Mouse (Mus musculus) embryonic facial prominence, embryonic 14.5 days (tissue): ENCODE measurements around the gene Fhod1. TPM values are rescaled to one million over a fixed set of nuclear protein-coding genes. Genes with fewer than 3 reads are reported as not detected.

Source experiments
- ATAC-seq: fragments of 200-750 bp; cut with Nextera tagmentation; 2 replicates; pipeline ENCODE4 v1.8.0; 2017; ENCODE audit warnings: low read depth, moderate number of reproducible peaks, moderate TSS enrichment
- DNase-seq: peaks from one replicate; pipeline ENCODE4 v3.0.0-alpha.2; 2015; ENCODE audit warnings: low spot score
- H3K27ac ChIP-seq: fragments of 300-500 bp; sonication (generic); replicated peaks from 2 replicates; pipeline ENCODE4 v1.5.1; 2014; ENCODE audit warnings: low read depth, mild to moderate bottlenecking, low read length, moderate library complexity
- H3K27me3 ChIP-seq: fragments of 300-500 bp; sonication (generic); replicated peaks from 2 replicates; pipeline ENCODE4 v1.6.1; 2014; ENCODE audit warnings: low read length; ENCODE audit not compliant: control insufficient read depth, insufficient read depth
- H3K36me3 ChIP-seq: fragments of 300-500 bp; sonication (generic); 2 replicates; pipeline ENCODE4 v1.6.1; 2014; ENCODE audit warnings: low read length, mixed read lengths; ENCODE audit not compliant: control insufficient read depth, insufficient read depth
- H3K4me1 ChIP-seq: fragments of 300-500 bp; sonication (generic); 2 replicates; pipeline ENCODE4 v1.6.1; 2014; ENCODE audit warnings: antibody characterized with exemption, low read length; ENCODE audit not compliant: control insufficient read depth, insufficient read depth
- H3K4me2 ChIP-seq: fragments of 300-500 bp; sonication (generic); 2 replicates; pipeline ENCODE4 v1.6.1; 2014; ENCODE audit warnings: low read depth, mild to moderate bottlenecking, low read length, moderate library complexity, mixed read lengths
- H3K4me3 ChIP-seq: fragments of 300-500 bp; sonication (generic); 2 replicates; pipeline ENCODE4 v1.5.1; 2014; ENCODE audit warnings: low read depth, mild to moderate bottlenecking, low read length
- H3K9ac ChIP-seq: fragments of 300-500 bp; sonication (generic); 2 replicates; pipeline ENCODE4 v1.6.1; 2014; ENCODE audit warnings: low read depth, mild to moderate bottlenecking, low read length, moderate library complexity, mixed read lengths
- H3K9me3 ChIP-seq: fragments of 300-500 bp; sonication (generic); 2 replicates; pipeline ENCODE4 v1.6.1; 2016; ENCODE audit warnings: low read length; ENCODE audit not compliant: control insufficient read depth
- WGBS: fragments of 180-500 bp; shearing (Covaris S2); extraction: QIAGEN DNeasy Blood & Tissue Kit; methylation state at CpG from one replicate; pipeline ENCODE4 v1.1.7; 2014; 5-methylcytosine and 5-hydroxymethylcytosine counted together
- polyA plus RNA-seq: library from polyadenylated mRNA; unstranded; fragments of >200 nt; fragmentation: Nextera tagmentation; extraction: Ambion mirVana; gene quantifications from 2 replicates; pipeline ENCODE4 v1.2.1, GENCODE M21; 2014

Gene Fhod1
- polyA plus RNA-seq, 1 experiment from 2014 or later = 2.7 TPM

DNA sequence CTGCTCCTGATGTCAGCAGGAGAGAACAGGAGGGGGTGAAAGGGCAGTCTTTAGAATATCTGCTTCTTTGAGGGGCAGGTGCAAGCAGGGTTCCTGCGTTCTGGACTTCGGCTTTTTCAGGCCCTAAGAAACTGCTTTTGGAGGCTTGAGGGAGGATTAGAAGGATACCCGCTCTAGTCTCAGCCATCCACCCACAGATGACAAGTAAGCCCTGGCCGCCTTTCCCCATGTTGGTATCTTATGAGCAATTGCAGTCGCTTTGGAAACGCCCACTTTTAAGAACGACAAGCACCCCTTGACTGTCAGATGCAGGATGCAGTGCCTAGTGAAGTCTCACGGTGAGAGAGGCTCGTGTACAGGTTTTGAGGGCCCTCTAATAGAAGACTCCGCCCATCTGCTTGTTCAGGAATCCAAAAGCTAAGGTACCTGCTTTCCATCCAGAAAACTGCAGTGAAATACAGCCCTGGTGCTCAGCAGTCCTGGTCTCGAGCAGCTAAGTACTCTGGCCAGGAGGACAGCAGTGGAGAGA is 29.0 kb downstream of the Fhod1 start:
- no peak overlapping the region for H3K4me2 ChIP-seq
- peaks cover 52% of the 10 kb centered on the region for H3K36me3 ChIP-seq
- no peak overlapping the region for H3K4me3 ChIP-seq
- no peak overlapping the region for H3K27ac ChIP-seq
- H3K9ac ChIP-seq = no peak overlapping the region
- ATAC-seq (no peak), DNase-seq (no peak)
- H3K9me3 ChIP-seq = no peaks in the 10 kb centered on the region
- no peaks in the 10 kb centered on the region for H3K27me3 ChIP-seq
- no peaks in the 10 kb centered on the region for H3K4me1 ChIP-seq
- WGBS = 84% methylated on average over 11 of the region's 11 CpGs

DNA sequence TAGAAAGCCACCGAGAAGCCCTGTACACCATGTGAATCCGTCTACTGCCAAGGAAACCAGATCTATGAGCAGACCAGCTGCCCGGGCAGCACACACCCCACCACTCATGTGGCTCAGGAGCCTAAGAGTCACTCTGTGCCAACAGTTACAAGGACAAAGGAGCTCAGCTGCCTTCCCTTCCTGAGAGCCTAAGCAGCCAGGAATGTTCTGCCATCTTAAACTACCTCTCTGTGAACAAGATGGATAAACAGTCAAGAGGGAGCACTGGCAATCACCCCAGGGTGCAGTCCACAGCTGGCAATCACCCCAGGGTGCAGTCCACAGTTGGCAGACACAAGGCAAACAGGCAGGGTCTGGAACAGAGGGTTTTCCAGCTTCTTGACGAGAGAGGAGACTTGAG is 29.8 kb downstream of the Fhod1 start:
- WGBS = 87% methylated on average over 4 of the region's 4 CpGs
- DNase-seq (no peak), ATAC-seq (no peak)
- H3K27me3 ChIP-seq = no peaks in the 10 kb centered on the region
- H3K4me1 ChIP-seq = no peaks in the 10 kb centered on the region
- H3K27ac ChIP-seq = no peak overlapping the region
- no peak overlapping the region for H3K9ac ChIP-seq
- H3K4me3 ChIP-seq = no peak overlapping the region
- H3K36me3 ChIP-seq = peaks cover 52% of the 10 kb centered on the region
- no peak overlapping the region for H3K4me2 ChIP-seq
- H3K9me3 ChIP-seq = no peaks in the 10 kb centered on the region

DNA sequence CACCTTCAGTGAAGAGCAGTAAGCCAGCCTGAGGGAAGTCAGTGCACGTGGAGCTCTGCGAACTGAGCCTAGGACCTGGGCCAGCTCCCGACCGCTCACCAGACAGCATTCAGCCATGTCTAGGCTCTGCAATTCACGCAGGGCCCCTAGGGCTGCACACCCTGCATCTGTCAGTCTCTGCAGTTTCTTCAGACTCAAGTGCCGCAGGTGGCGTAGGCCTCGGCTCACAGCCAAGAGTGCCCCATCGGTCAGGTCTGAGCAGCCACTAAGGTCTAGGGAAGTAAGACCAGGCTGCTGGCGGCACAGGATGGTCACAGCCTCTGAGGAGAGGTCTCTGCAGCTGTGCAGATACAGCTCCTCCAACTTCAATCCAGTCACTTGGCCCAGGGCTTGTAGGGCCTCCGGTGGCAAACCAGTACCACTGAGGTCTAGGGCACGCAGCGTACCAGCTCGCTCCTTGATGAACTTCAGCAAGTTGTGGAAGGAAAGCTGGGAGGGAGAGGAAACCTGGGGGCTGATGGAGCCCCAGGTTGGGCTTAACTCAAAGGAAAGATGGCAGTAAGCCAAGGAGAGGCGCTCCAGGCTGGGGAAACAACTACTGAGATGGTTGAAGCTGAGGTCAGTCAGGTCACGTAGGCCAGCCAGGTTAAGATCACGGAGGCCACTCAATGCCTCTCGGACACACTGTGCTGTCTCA is 32.5 kb downstream of the Fhod1 start:
- no peak for ATAC-seq
- Histone ChIP-seq H3K9ac (no peak overlapping the region; the same call in 1 of the 2 replicates), H3K36me3 (peaks cover 65% of the 10 kb centered on the region), H3K9me3 (no peaks in the 10 kb centered on the region), H3K4me1 (no peaks in the 10 kb centered on the region), H3K4me2 (no peak overlapping the region), H3K27ac (no peak overlapping the region), H3K27me3 (no peaks in the 10 kb centered on the region), H3K4me3 (no peak overlapping the region)
- 82% methylated on average over 18 of the region's 18 CpGs for WGBS
- DNase-seq = no peak

DNA sequence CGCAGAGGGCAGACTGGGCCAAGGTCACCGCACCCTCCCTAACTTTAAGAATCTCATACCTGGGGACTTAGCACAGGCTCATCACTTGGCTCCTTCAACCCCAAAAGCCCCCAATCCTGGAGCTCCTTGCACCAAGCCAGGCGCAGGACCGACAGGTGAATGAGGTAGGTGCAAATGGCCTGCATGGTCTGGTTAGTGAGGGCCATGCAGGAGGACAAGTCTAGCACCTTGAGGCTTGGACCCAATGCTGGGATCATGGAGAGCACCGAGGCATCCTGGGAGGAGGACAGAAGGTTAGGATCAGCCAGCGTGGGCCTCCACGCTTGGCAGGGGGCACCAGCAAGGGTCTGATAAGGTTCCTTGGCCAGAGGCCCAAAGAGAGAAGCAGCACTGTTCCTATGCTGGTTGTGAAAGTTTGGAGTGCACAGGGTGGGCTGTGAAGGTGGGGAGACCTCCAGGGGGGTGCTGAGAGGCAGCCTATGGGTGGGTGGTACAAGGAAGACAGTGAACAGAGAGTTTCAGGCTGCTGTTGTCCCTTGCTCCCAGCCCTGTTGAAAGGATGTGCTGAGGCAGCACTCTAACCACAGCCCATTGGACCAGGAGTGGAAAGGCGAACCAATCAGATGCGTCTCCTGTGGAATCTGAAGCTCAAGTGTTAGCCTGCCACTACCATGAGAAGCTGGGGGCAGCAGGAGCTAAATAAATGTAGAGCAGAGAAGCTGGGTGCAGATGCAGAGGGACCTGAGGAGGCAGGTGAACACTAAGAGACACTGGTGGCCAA is 33.9 kb downstream of the Fhod1 start:
- Histone ChIP-seq H3K36me3 (peaks cover 76% of the 10 kb centered on the region), H3K27ac (no peak overlapping the region), H3K4me1 (no peaks in the 10 kb centered on the region), H3K4me2 (no peak overlapping the region), H3K27me3 (no peaks in the 10 kb centered on the region), H3K4me3 (no peak overlapping the region), H3K9me3 (no peaks in the 10 kb centered on the region), H3K9ac (no peak overlapping the region)
- 87% methylated on average over 9 of the region's 9 CpGs for WGBS
- DNase-seq = no peak
- ATAC-seq = no peak

DNA sequence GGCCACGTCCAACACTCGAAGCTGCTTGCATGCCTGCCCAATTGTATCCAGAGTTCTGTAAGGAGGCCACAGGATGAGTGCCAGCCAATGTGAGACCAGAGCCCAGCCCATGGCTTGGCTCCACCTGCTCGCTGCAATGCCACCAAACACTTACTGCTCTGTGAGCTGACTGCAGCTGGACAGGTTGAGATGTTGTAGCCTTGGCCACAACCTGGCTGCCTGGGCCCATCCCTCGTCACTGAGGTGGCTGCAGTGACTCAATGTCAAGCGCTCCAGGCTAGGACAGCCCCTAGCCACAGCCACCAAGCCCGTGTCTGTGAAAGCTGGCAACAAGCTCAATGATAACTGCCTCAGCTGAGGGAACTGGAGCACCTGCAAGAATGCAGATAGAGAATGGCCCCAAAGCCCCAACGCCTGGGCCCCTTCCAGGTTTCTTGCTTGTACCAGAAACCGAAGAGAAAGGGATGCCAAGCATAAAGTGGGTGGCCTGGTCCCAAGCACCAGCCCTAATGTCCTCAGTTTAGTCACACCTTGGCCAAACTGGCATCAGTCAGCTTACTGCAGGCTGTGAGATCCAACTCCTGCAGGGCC is 34.8 kb downstream of the Fhod1 start:
- Histone ChIP-seq H3K36me3 (peaks cover 79% of the 10 kb centered on the region), H3K9ac (no peak overlapping the region), H3K4me2 (no peak overlapping the region), H3K27ac (no peak overlapping the region), H3K27me3 (no peaks in the 10 kb centered on the region), H3K4me1 (no peaks in the 10 kb centered on the region), H3K9me3 (no peaks in the 10 kb centered on the region), H3K4me3 (no peak overlapping the region)
- DNase-seq (no peak), ATAC-seq (no peak)
- 84% methylated on average over 8 of the region's 8 CpGs for WGBS

DNA sequence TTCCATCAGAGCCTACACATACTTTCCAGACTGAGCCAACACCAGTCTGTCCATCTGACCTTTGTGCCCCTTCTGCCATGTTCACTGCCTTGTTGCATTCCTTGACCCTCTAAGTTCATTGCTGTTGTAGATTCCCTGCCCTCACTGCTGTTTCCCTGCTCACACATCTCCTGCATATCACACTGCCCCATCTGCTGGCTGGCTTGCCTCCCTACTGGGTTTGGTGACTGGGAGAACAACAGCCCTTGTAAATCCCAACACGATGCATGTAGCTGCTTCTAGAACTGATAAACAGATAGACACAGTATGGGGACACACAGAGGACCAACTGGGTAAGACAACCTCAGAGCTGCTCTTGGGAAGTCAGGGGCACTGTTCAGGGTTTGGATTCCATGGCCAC is 36.0 kb downstream of the Fhod1 start:
- Histone ChIP-seq H3K27me3 (no peaks in the 10 kb centered on the region), H3K36me3 (peaks cover 87% of the 10 kb centered on the region), H3K9me3 (no peaks in the 10 kb centered on the region), H3K4me1 (no peaks in the 10 kb centered on the region), H3K9ac (no peak overlapping the region), H3K27ac (no peak overlapping the region), H3K4me3 (no peak overlapping the region), H3K4me2 (no peak overlapping the region)
- no peak for ATAC-seq
- DNase-seq = no peak
- WGBS = 82% methylated on average over 1 of the region's 1 CpGs

DNA sequence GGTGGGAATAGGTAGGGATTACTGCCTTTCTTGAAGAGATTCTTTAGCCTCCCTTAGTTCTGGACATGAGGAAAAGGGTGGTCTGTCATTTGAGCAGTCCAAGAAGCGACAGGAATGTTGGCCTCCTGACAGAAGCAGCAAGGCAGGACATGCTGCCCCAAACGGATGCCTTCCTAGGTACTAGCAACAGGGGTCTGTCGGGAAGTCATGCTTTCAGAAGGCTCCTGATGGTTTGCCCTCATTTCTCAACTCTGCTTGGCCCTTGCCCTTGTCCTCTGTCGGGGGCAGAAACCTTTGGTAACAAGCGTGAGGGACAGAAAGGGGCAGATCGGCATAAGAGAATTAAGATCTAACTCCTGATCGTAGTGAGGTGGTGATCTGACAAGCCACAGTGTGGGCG is 37.6 kb downstream of the Fhod1 start:
- no peak overlapping the region for H3K4me2 ChIP-seq
- no peak overlapping the region for H3K4me3 ChIP-seq
- WGBS = 81% methylated on average over 8 of the region's 8 CpGs
- DNase-seq (no peak), ATAC-seq (no peak)
- no peaks in the 10 kb centered on the region for H3K9me3 ChIP-seq
- no peaks in the 10 kb centered on the region for H3K27me3 ChIP-seq
- H3K27ac ChIP-seq = no peak overlapping the region
- peaks cover 7% of the 10 kb centered on the region for H3K4me1 ChIP-seq
- peaks cover 74% of the 10 kb centered on the region for H3K36me3 ChIP-seq
- H3K9ac ChIP-seq = no peak overlapping the region

DNA sequence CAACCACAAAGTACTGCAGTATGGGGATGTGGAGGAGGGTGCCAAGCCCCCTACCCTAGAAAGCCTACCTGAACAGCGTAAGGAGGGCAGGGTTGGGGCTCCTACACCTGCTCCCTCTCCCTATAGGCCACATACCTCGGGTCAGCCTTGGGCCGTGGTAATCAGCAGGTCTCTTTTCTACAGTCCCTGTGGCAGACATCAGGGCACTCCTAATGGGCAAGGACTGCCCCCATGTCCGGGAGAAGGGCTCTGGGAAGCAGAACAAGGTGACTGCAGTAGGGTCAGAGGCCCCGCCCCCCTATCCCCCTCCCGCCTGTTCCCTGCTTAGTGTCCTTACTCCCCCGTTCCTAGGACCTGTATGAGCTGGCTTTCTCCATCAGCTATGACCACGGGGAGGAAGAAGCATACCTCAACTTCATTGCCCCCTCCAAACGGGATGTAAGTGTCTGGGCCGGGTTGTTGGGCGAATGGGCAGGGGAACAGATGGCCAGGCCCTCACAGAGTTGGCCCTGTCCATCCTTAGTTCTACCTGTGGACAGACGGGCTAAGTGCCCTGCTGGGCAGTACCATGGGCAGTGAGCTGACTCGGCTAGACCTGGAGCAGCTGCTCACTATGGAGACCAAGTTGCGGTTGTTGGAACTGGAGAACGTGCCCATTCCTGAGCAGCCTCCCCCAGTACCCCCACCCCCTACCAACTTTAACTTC is 38.5 kb downstream of the Fhod1 start:
- H3K9ac ChIP-seq = no peak overlapping the region
- H3K4me1 ChIP-seq = peaks cover 11% of the 10 kb centered on the region
- H3K27ac ChIP-seq = no peak overlapping the region
- peaks cover 70% of the 10 kb centered on the region for H3K36me3 ChIP-seq
- H3K27me3 ChIP-seq = no peaks in the 10 kb centered on the region
- DNase-seq (no peak), ATAC-seq (no peak)
- 78% methylated on average over 15 of the region's 15 CpGs for WGBS
- no peak overlapping the region for H3K4me3 ChIP-seq
- H3K4me2 ChIP-seq = no peak overlapping the region
- H3K9me3 ChIP-seq = no peaks in the 10 kb centered on the region
